Mouse (Mus musculus) CH12.LX (cell line): ENCODE measurements at regions not wholly inside any gene's neighbourhood (a gene's known extent, or its start where the extent isn't known, plus 50 kb on each side); places are given as distances from the start of the nearest gene placed in this dataset.

Experiments used
- DNase-seq: peaks from one replicate; pipeline ENCODE4 v3.0.0-alpha.2; 2013; ENCODE audit errors: extremely low read depth
- H3K27ac ChIP-seq: 2 replicates; pipeline ENCODE4 v1.5.1; 2012; ENCODE audit warnings: low read depth, mild to moderate bottlenecking, control low read depth, moderate library complexity; ENCODE audit not compliant: insufficient read depth
- H3K27me3 ChIP-seq: replicated peaks from 2 replicates; pipeline ENCODE3; 2012; ENCODE audit warnings: inconsistent platforms
- H3K36me3 ChIP-seq, 2 experiments: replicated peaks in 1 of 2; 2 replicates each; pipeline versions ENCODE3 to v1.6.1; 2012; ENCODE audit warnings: inconsistent platforms in 1 of 2, low read length in 1 of 2, mild to moderate bottlenecking in 1 of 2, mixed read lengths in 1 of 2, moderate library complexity in 1 of 2; ENCODE audit not compliant: control insufficient read depth in 1 of 2, insufficient read depth in 1 of 2
- H3K4me1 ChIP-seq, 2 experiments: 2 replicates each; pipeline ENCODE4 v1.6.1; 2012; ENCODE audit warnings: inconsistent platforms in 1 of 2, moderate library complexity in 1 of 2; ENCODE audit not compliant: insufficient read depth in 2 of 2, control insufficient read depth in 1 of 2
- H3K4me2 ChIP-seq: 2 replicates; pipeline ENCODE4 v1.6.1; 2012; ENCODE audit warnings: low read depth, mild to moderate bottlenecking, control low read depth; ENCODE audit not compliant: poor library complexity, insufficient read depth, severe bottlenecking
- H3K4me3 ChIP-seq, 3 experiments: fragments of 150-350 bp in 1 of 3; sonication (generic) in 1 of 3; replicated peaks in 1 of 3; 2 replicates each; pipeline versions ENCODE3 to v1.5.1; 2011 to 2012; ENCODE audit warnings: low read depth in 2 of 3, low read length in 2 of 3, mild to moderate bottlenecking in 2 of 3, moderate library complexity in 2 of 3, control low read depth in 1 of 3, improper control_type of control experiment in 1 of 3, inconsistent platforms in 1 of 3, mixed read lengths in 1 of 3; ENCODE audit not compliant: poor library complexity in 1 of 3
- H3K79me2 ChIP-seq: replicated peaks from 2 replicates; pipeline ENCODE4 v1.6.1; 2012; ENCODE audit warnings: mild to moderate bottlenecking, moderate library complexity; ENCODE audit not compliant: control insufficient read depth, poor library complexity, insufficient read depth, severe bottlenecking; ENCODE audit errors: extremely low read depth
- H3K9ac ChIP-seq: 2 replicates; pipeline ENCODE4 v1.6.1; 2012; ENCODE audit warnings: low read depth, mild to moderate bottlenecking, control low read depth, moderate library complexity; ENCODE audit not compliant: insufficient read depth
- H3K9me3 ChIP-seq: replicated peaks from 2 replicates; pipeline ENCODE3; 2012; ENCODE audit warnings: low read length, inconsistent platforms, mixed read lengths
- BHLHE40 ChIP-seq: IDR thresholded peaks from 2 replicates; pipeline ENCODE4 v1.6.1; 2011; ENCODE audit warnings: mild to moderate bottlenecking, low read depth, low read length, improper control_type of control experiment
- CHD1 ChIP-seq: IDR thresholded peaks from 2 replicates; pipeline ENCODE4 v1.6.1; 2012; ENCODE audit warnings: low read depth, low read length, improper control_type of control experiment, inconsistent platforms
- CHD2 ChIP-seq: IDR thresholded peaks from 2 replicates; pipeline ENCODE4 v1.6.1; 2011; ENCODE audit warnings: low read length, improper control_type of control experiment
- CTCF ChIP-seq, 2 experiments: IDR thresholded peaks in 1 of 2; conservative IDR thresholded peaks in 1 of 2; 2 replicates each; pipeline ENCODE4 v1.5.1; 2011 to 2012; ENCODE audit warnings: low read depth in 2 of 2, low read length in 2 of 2, improper control_type of control experiment in 1 of 2, inconsistent platforms in 1 of 2, mild to moderate bottlenecking in 1 of 2, moderate library complexity in 1 of 2
- ELF1 ChIP-seq: IDR thresholded peaks from 2 replicates; pipeline ENCODE4 v1.6.1; 2014; ENCODE audit warnings: low read depth, mild to moderate bottlenecking, inconsistent platforms, low read length, improper control_type of control experiment
- ETS1 ChIP-seq: conservative IDR thresholded peaks from 2 replicates; pipeline ENCODE4 v1.6.1; 2012; ENCODE audit warnings: low read depth, mild to moderate bottlenecking, inconsistent platforms, low read length, improper control_type of control experiment, moderate library complexity
- HCFC1 ChIP-seq: IDR thresholded peaks from 2 replicates; pipeline ENCODE4 v1.6.1; 2012; ENCODE audit warnings: low read depth, mild to moderate bottlenecking, inconsistent platforms, low read length, improper control_type of control experiment
- IRF4 ChIP-seq: IDR thresholded peaks from 2 replicates; pipeline ENCODE4 v1.6.1; 2014; ENCODE audit warnings: low read depth, mild to moderate bottlenecking, inconsistent platforms, low read length, improper control_type of control experiment
- KAT2A ChIP-seq: IDR thresholded peaks from 2 replicates; pipeline ENCODE4 v1.6.1; 2012; ENCODE audit warnings: low read length, improper control_type of control experiment, inconsistent platforms; ENCODE audit not compliant: insufficient replicate concordance
- MAFK ChIP-seq: IDR thresholded peaks from 2 replicates; pipeline ENCODE4 v1.6.1; 2011; ENCODE audit warnings: low read length, improper control_type of control experiment; ENCODE audit not compliant: insufficient replicate concordance
- MAX ChIP-seq: IDR thresholded peaks from 2 replicates; pipeline ENCODE4 v1.6.1; 2011; ENCODE audit warnings: low read length, improper control_type of control experiment
- MAZ ChIP-seq: IDR thresholded peaks from 2 replicates; pipeline ENCODE4 v1.6.1; 2012; ENCODE audit warnings: low read depth, mild to moderate bottlenecking, inconsistent platforms, low read length, improper control_type of control experiment, moderate library complexity
- MXI1 ChIP-seq: IDR thresholded peaks from 2 replicates; pipeline ENCODE4 v1.6.1; 2011; ENCODE audit warnings: mild to moderate bottlenecking, low read depth, low read length, improper control_type of control experiment
- MYC ChIP-seq: IDR thresholded peaks from 2 replicates; pipeline ENCODE4 v1.6.1; 2011; ENCODE audit warnings: low read depth, mild to moderate bottlenecking, improper control_type of control experiment, low read length
- NRF1 ChIP-seq: IDR thresholded peaks from 2 replicates; pipeline ENCODE4 v1.6.1; 2014; ENCODE audit warnings: low read depth, mild to moderate bottlenecking, inconsistent platforms, low read length, improper control_type of control experiment, moderate library complexity
- PAX5 ChIP-seq: IDR thresholded peaks from 2 replicates; pipeline ENCODE4 v1.6.1; 2012; ENCODE audit warnings: low read length, inconsistent platforms, mixed read lengths
- POLR2A ChIP-seq: IDR thresholded peaks from 2 replicates; pipeline ENCODE4 v1.6.1; 2011; ENCODE audit warnings: low read depth, mild to moderate bottlenecking, improper control_type of control experiment, low read length
- RAD21 ChIP-seq: IDR thresholded peaks from 2 replicates; pipeline ENCODE4 v1.6.1; 2011; ENCODE audit warnings: low read depth, mild to moderate bottlenecking, low read length, improper control_type of control experiment, moderate library complexity
- RCOR1 ChIP-seq: conservative IDR thresholded peaks from 2 replicates; pipeline ENCODE4 v1.6.1; 2012; ENCODE audit warnings: low read depth, mild to moderate bottlenecking, inconsistent platforms, low read length, improper control_type of control experiment
- SIN3A ChIP-seq: IDR thresholded peaks from 2 replicates; pipeline ENCODE4 v1.6.1; 2012; ENCODE audit warnings: low read length, improper control_type of control experiment, inconsistent platforms
- SMC3 ChIP-seq: IDR thresholded peaks from 2 replicates; pipeline ENCODE4 v1.6.1; 2011; ENCODE audit warnings: low read depth, low read length, improper control_type of control experiment
- TCF12 ChIP-seq: IDR thresholded peaks from 2 replicates; pipeline ENCODE4 v1.6.1; 2014; ENCODE audit warnings: low read depth, mild to moderate bottlenecking, inconsistent platforms, low read length, improper control_type of control experiment
- USF2 ChIP-seq: conservative IDR thresholded peaks from 2 replicates; pipeline ENCODE4 v1.6.1; 2011; ENCODE audit warnings: low read depth, low read length, improper control_type of control experiment
- ZC3H11A ChIP-seq: IDR thresholded peaks from 2 replicates; pipeline ENCODE4 v1.6.1; 2012; ENCODE audit warnings: low read depth, mild to moderate bottlenecking, inconsistent platforms, low read length, improper control_type of control experiment
- ZKSCAN1 ChIP-seq: IDR thresholded peaks from 2 replicates; pipeline ENCODE4 v1.6.1; 2012; ENCODE audit warnings: low read depth, inconsistent platforms, low read length, improper control_type of control experiment, borderline replicate concordance
- ZMIZ1 ChIP-seq: IDR thresholded peaks from 2 replicates; pipeline ENCODE4 v1.6.1; 2012; ENCODE audit warnings: low read depth, mild to moderate bottlenecking, inconsistent platforms, low read length, improper control_type of control experiment
- ZNF384 ChIP-seq: IDR thresholded peaks from 2 replicates; pipeline ENCODE4 v1.6.1; 2012; ENCODE audit warnings: low read depth, low read length, improper control_type of control experiment, inconsistent platforms
- dilution Hi-C: fragments of 300-500 bp; cut with MboI; formaldehyde crosslinking; loops from 2 replicates; pipeline ENCODE4 v1.14.3; 2020; ENCODE audit warnings: low sequenced_read_pairs; ENCODE audit not compliant: extremely low pct_unique_long_range_greater_than_20kb, extremely low pct_ligation_motif_present
- in situ Hi-C: fragments of 300-500 bp; cut with MboI; formaldehyde crosslinking; loops from 3 replicates; pipeline ENCODE4 v1.14.3; 2019; ENCODE audit warnings: low sequenced_read_pairs, low pct_ligation_motif_present, low pct_unique_long_range_greater_than_20kb, mixed read lengths

- H3K9ac ChIP-seq, result no peak overlapping the region
- no peak for DNase-seq
- dilution Hi-C loops (no loop called here), in situ Hi-C loops (no loop called here)
- H3K79me2 ChIP-seq, result no peaks in the 10 kb centered on the region
- no peak for TF ChIP-seq SMC3
- TF ChIP-seq HCFC1, result no peak
- no peak for TF ChIP-seq ZMIZ1
- TF ChIP-seq ELF1, result no peak
- no peak for TF ChIP-seq CHD1
- TF ChIP-seq CTCF (conservative IDR thresholded peaks at IDR 0.05 in 1 of 2, IDR thresholded peaks at IDR 0.05 in 1 of 2; ENCODE audit: low read depth in 2 of 2, low read length in 2 of 2), result no peak
- TF ChIP-seq POLR2A, result no peak
- TF ChIP-seq USF2, result no peak
- TF ChIP-seq BHLHE40, result no peak
- TF ChIP-seq MAFK, result no peak
- TF ChIP-seq IRF4, result no peak
- TF ChIP-seq MYC, result no peak
- no peak for TF ChIP-seq TCF12
- no peak for TF ChIP-seq CHD2
- no peak for TF ChIP-seq ETS1
- TF ChIP-seq SIN3A, result no peak
- TF ChIP-seq ZKSCAN1, result no peak
- TF ChIP-seq MAX, result no peak
- TF ChIP-seq MAZ, result no peak
- TF ChIP-seq RCOR1, result no peak
- H3K9me3 ChIP-seq, result peaks cover 13% of the 10 kb centered on the region
- no peak overlapping the region for H3K27ac ChIP-seq
- no peaks in the 10 kb centered on the region for H3K4me1 ChIP-seq
- H3K36me3 ChIP-seq, result no peaks in the 10 kb centered on the region
- no peak overlapping the region for H3K4me2 ChIP-seq
- peaks cover 7% of the 10 kb centered on the region for H3K27me3 ChIP-seq
- no peak overlapping the region for H3K4me3 ChIP-seq
These were observed 89.3 kb upstream of the Ppp2r3a start for GRCm38 (mm10) chr9:101340796-101341465.

GRCm38 (mm10) chr9:101329032-101329824, 77.6 kb upstream of the Ppp2r3a start:
- no peak for DNase-seq
- H3K36me3 ChIP-seq, result no peaks in the 10 kb centered on the region
- H3K4me3 ChIP-seq, result no peak overlapping the region
- dilution Hi-C loops, result no loop called here
- H3K79me2 ChIP-seq, result no peaks in the 10 kb centered on the region
- TF ChIP-seq NRF1, result no peak
- no peak for TF ChIP-seq HCFC1
- TF ChIP-seq MAFK, result no peak
- no peak for TF ChIP-seq KAT2A
- no peak for TF ChIP-seq RAD21
- no peak for TF ChIP-seq MXI1
- TF ChIP-seq CTCF (conservative IDR thresholded peaks at IDR 0.05 in 1 of 2, IDR thresholded peaks at IDR 0.05 in 1 of 2; ENCODE audit: low read depth in 2 of 2, low read length in 2 of 2), result no peak
- TF ChIP-seq USF2, result no peak
- TF ChIP-seq ZC3H11A, result no peak
- TF ChIP-seq PAX5, result no peak
- TF ChIP-seq POLR2A, result no peak
- no peak for TF ChIP-seq ZNF384
- no peak for TF ChIP-seq TCF12
- no peak for TF ChIP-seq MYC
- no peak overlapping the region for H3K4me2 ChIP-seq
- H3K27ac ChIP-seq, result no peak overlapping the region
- H3K4me1 ChIP-seq, result no peaks in the 10 kb centered on the region
- peaks cover 8% of the 10 kb centered on the region for H3K27me3 ChIP-seq
- in situ Hi-C loops, result no loop called here
- no peak overlapping the region for H3K9ac ChIP-seq
- no peaks in the 10 kb centered on the region for H3K9me3 ChIP-seq
